Mouse (Mus musculus): ENCODE data around the gene Wfdc2. TPM values are rescaled to one million over a fixed set of nuclear protein-coding genes. Genes with fewer than 3 reads are reported as not detected.
"Not testable (repeated sequence)": the region's sequence is repeated elsewhere in the genome, so short reads cannot be mapped to it uniquely, and the experiment has no call there.

The Wfdc2 gene
- polyA plus RNA-seq, 1 experiment from 2014 or later: 34.5 TPM

- H3K4me2 ChIP-seq: no peak within 1 kb of the TSS
- no peak within 1 kb of the TSS for H3K4me3 ChIP-seq (replicated peaks)
- H3K36me3 ChIP-seq (replicated peaks): no peaks in the 10 kb centered on the region
- no peaks in the 10 kb centered on the region for H3K9me3 ChIP-seq
- H3K9ac ChIP-seq: no peak within 1 kb of the TSS
- no peak within 1 kb of the TSS for H3K27ac ChIP-seq
- no peaks in the 10 kb centered on the region for H3K4me1 ChIP-seq
- no peak for ATAC-seq (ENCODE audit: low FRiP score)
- 80% methylated on average over 4 of the region's 4 CpGs for WGBS
- H3K27me3 ChIP-seq: no peaks in the 10 kb centered on the region
These were observed 31.3 kb downstream of the Wfdc2 start, which contains the start of gene Eppin for GRCm38 (mm10) chr2:164593494-164593893. Gene Eppin, minus strand, starts transcription at chr2:164593594.

- H3K4me3 ChIP-seq (replicated peaks): no peak overlapping the region
- peaks cover 7% of the 10 kb centered on the region; the same call in 1 of the 2 replicates for H3K9me3 ChIP-seq
- ATAC-seq (ENCODE audit: low FRiP score): no peak
- H3K9ac ChIP-seq: no peak overlapping the region
- H3K27me3 ChIP-seq: no peaks in the 10 kb centered on the region
- no peaks in the 10 kb centered on the region for H3K36me3 ChIP-seq (replicated peaks)
- H3K4me1 ChIP-seq: no peaks in the 10 kb centered on the region
- H3K27ac ChIP-seq: no peak overlapping the region
- no peak overlapping the region for H3K4me2 ChIP-seq
- WGBS: 66% methylated on average over 3 of the region's 3 CpGs
These were observed 38.0 kb downstream of the Wfdc2 start for GRCm38 (mm10) chr2:164600179-164600578.

- Histone ChIP-seq H3K36me3 (replicated peaks) (no peaks in the 10 kb centered on the region), H3K4me2 (no peak overlapping the region), H3K9me3 (peaks cover 7% of the 10 kb centered on the region; the same call in 1 of the 2 replicates), H3K4me3 (replicated peaks) (no peak overlapping the region), H3K27me3 (no peaks in the 10 kb centered on the region), H3K9ac (no peak overlapping the region), H3K4me1 (no peaks in the 10 kb centered on the region), H3K27ac (no peak overlapping the region)
- no peak for ATAC-seq (ENCODE audit: low FRiP score)
- 92% methylated on average over 3 of the region's 3 CpGs for whole genome bisulfite sequencing
These were observed 41.3 kb downstream of the Wfdc2 start for GRCm38 (mm10) chr2:164603482-164603881.

GRCm38 (mm10) chr2:164604411-164604810, 42.2 kb downstream of the Wfdc2 start:
- H3K9me3 ChIP-seq: peaks cover 7% of the 10 kb centered on the region; the same call in 1 of the 2 replicates
- no peak overlapping the region for H3K4me2 ChIP-seq
- no peak overlapping the region for H3K9ac ChIP-seq
- no peak for ATAC-seq (ENCODE audit: low FRiP score)
- 91% methylated on average over 8 of the region's 8 CpGs for WGBS
- H3K27me3 ChIP-seq: no peaks in the 10 kb centered on the region
- no peaks in the 10 kb centered on the region for H3K36me3 ChIP-seq (replicated peaks)
- no peaks in the 10 kb centered on the region for H3K4me1 ChIP-seq
- H3K4me3 ChIP-seq (replicated peaks): no peak overlapping the region
- H3K27ac ChIP-seq: no peak overlapping the region

- no peaks in the 10 kb centered on the region for H3K36me3 ChIP-seq (replicated peaks)
- H3K9ac ChIP-seq: no peak overlapping the region
- no peaks in the 10 kb centered on the region for H3K27me3 ChIP-seq
- WGBS: 82% methylated on average over 6 of the region's 6 CpGs
- H3K4me2 ChIP-seq: no peak overlapping the region
- H3K4me3 ChIP-seq (replicated peaks): no peak overlapping the region
- H3K4me1 ChIP-seq: no peaks in the 10 kb centered on the region
- H3K27ac ChIP-seq: no peak overlapping the region
- ATAC-seq (ENCODE audit: low FRiP score): no peak
- no peaks in the 10 kb centered on the region for H3K9me3 ChIP-seq
These were observed 46.6 kb downstream of the Wfdc2 start for GRCm38 (mm10) chr2:164608781-164609180.

- H3K4me3 ChIP-seq (replicated peaks); ATAC-seq (ENCODE audit: low FRiP score); H3K9ac ChIP-seq; H3K27me3 ChIP-seq; H3K4me2 ChIP-seq; H3K27ac ChIP-seq; H3K9me3 ChIP-seq; H3K4me1 ChIP-seq; H3K36me3 ChIP-seq (replicated peaks): not testable (repeated sequence)
- 63% methylated on average over 8 of the region's 8 CpGs for WGBS
These were observed 51.3 kb downstream of the Wfdc2 start, which contains the start of the genes Wfdc6b and Wfdc8 for GRCm38 (mm10) chr2:164613471-164613870. Gene Wfdc6b, plus strand, starts transcription at chr2:164613522. Gene Wfdc8, minus strand, starts transcription at chr2:164613626.

- Histone ChIP-seq H3K4me2 (no peak overlapping the region), H3K27ac (no peak overlapping the region), H3K27me3 (no peaks in the 10 kb centered on the region), H3K9ac (no peak overlapping the region), H3K4me1 (no peaks in the 10 kb centered on the region), H3K4me3 (replicated peaks) (no peak overlapping the region), H3K9me3 (no peaks in the 10 kb centered on the region), H3K36me3 (replicated peaks) (no peaks in the 10 kb centered on the region)
- 92% methylated on average over 3 of the region's 3 CpGs for WGBS
- ATAC-seq (ENCODE audit: low FRiP score): no peak
These were observed 53.2 kb downstream of the Wfdc2 start for GRCm38 (mm10) chr2:164615386-164615785.

Other genes starting within 250 kb of the Wfdc2 start
- not detected in 2 replicates for gene Svs6, start 245.7 kb upstream of the Wfdc2 start, polyA plus RNA-seq (2016; fragmentation: Nextera tagmentation; extraction: Ambion mirVana)
- not detected in 2 replicates for gene Svs5, start 229.7 kb upstream of the Wfdc2 start, polyA plus RNA-seq (2016; fragmentation: Nextera tagmentation; extraction: Ambion mirVana)
- gene Slpi, start 173.3 kb upstream of the Wfdc2 start, polyA plus RNA-seq (2016; fragmentation: Nextera tagmentation; extraction: Ambion mirVana): 0.41 TPM in 1 of 2 replicates, not detected in the other
- 0.08 and 0.09 TPM in 2 replicates for gene Rbpjl, start 159.3 kb upstream of the Wfdc2 start, polyA plus RNA-seq (2016; fragmentation: Nextera tagmentation; extraction: Ambion mirVana)
- gene Matn4, start 157.3 kb upstream of the Wfdc2 start, polyA plus RNA-seq (2016; fragmentation: Nextera tagmentation; extraction: Ambion mirVana): 3.3 and 4.0 TPM in 2 replicates
- 12.1 and 12.6 TPM in 2 replicates for gene Sdc4, start 118.5 kb upstream of the Wfdc2 start, polyA plus RNA-seq (2016; fragmentation: Nextera tagmentation; extraction: Ambion mirVana)
- gene Sys1, start 105.4 kb upstream of the Wfdc2 start, polyA plus RNA-seq (2016; fragmentation: Nextera tagmentation; extraction: Ambion mirVana): 60.5 and 67.4 TPM in 2 replicates
- 4.7 and 6.2 TPM in 2 replicates for gene Gm20458, start 101.4 kb upstream of the Wfdc2 start, polyA plus RNA-seq (2016; fragmentation: Nextera tagmentation; extraction: Ambion mirVana)
- not detected in 2 replicates for gene Trp53tg5, start 88.7 kb upstream of the Wfdc2 start, polyA plus RNA-seq (2016; fragmentation: Nextera tagmentation; extraction: Ambion mirVana)
- 4.6 and 4.7 TPM in 2 replicates for gene Dbndd2, start 76.3 kb upstream of the Wfdc2 start, polyA plus RNA-seq (2016; fragmentation: Nextera tagmentation; extraction: Ambion mirVana)
- gene Pigt, start 64.9 kb upstream of the Wfdc2 start, polyA plus RNA-seq (2016; fragmentation: Nextera tagmentation; extraction: Ambion mirVana): 43.3 and 45.2 TPM in 2 replicates
- gene Spint3, start 11.0 kb downstream of the Wfdc2 start, polyA plus RNA-seq (2016; fragmentation: Nextera tagmentation; extraction: Ambion mirVana): not detected in 2 replicates
- not detected in 2 replicates for gene Wfdc6a, start 23.0 kb downstream of the Wfdc2 start, polyA plus RNA-seq (2016; fragmentation: Nextera tagmentation; extraction: Ambion mirVana)
- not detected in 2 replicates for gene Eppin, start 31.2 kb downstream of the Wfdc2 start, polyA plus RNA-seq (2016; fragmentation: Nextera tagmentation; extraction: Ambion mirVana)
- gene Wfdc6b, start 51.1 kb downstream of the Wfdc2 start, polyA plus RNA-seq (2016; fragmentation: Nextera tagmentation; extraction: Ambion mirVana): not detected in 2 replicates
- not detected in 2 replicates for gene Wfdc8, start 51.2 kb downstream of the Wfdc2 start, polyA plus RNA-seq (2016; fragmentation: Nextera tagmentation; extraction: Ambion mirVana)
- gene Wfdc16, start 76.4 kb downstream of the Wfdc2 start, polyA plus RNA-seq (2016; fragmentation: Nextera tagmentation; extraction: Ambion mirVana): not detected in 2 replicates
- gene Wfdc10, start 93.6 kb downstream of the Wfdc2 start, polyA plus RNA-seq (2016; fragmentation: Nextera tagmentation; extraction: Ambion mirVana): not detected in 2 replicates
- gene Wfdc9, start 94.2 kb downstream of the Wfdc2 start, polyA plus RNA-seq (2016; fragmentation: Nextera tagmentation; extraction: Ambion mirVana): not detected in 2 replicates
- gene Wfdc11, start 111.7 kb downstream of the Wfdc2 start, polyA plus RNA-seq (2016; fragmentation: Nextera tagmentation; extraction: Ambion mirVana): not detected in 2 replicates
- gene Wfdc13, start 122.7 kb downstream of the Wfdc2 start, polyA plus RNA-seq (2016; fragmentation: Nextera tagmentation; extraction: Ambion mirVana): not detected in 2 replicates
- gene Spint4, start 136.1 kb downstream of the Wfdc2 start, polyA plus RNA-seq (2016; fragmentation: Nextera tagmentation; extraction: Ambion mirVana): not detected in 2 replicates
- gene Spint5, start 152.9 kb downstream of the Wfdc2 start, polyA plus RNA-seq (2016; fragmentation: Nextera tagmentation; extraction: Ambion mirVana): not detected in 2 replicates
- 0.73 and 0.81 TPM in 2 replicates for gene Wfdc3, start 183.5 kb downstream of the Wfdc2 start, polyA plus RNA-seq (2016; fragmentation: Nextera tagmentation; extraction: Ambion mirVana)
- 83.6 and 88.3 TPM in 2 replicates for gene Dnttip1, start 183.6 kb downstream of the Wfdc2 start, polyA plus RNA-seq (2016; fragmentation: Nextera tagmentation; extraction: Ambion mirVana)
- 601 and 611 TPM in 2 replicates for gene Ube2c, start 207.5 kb downstream of the Wfdc2 start, polyA plus RNA-seq (2016; fragmentation: Nextera tagmentation; extraction: Ambion mirVana)
- 1.3 TPM in 1 of 2 replicates, not detected in the other for gene Tnnc2, start 217.6 kb downstream of the Wfdc2 start, polyA plus RNA-seq (2016; fragmentation: Nextera tagmentation; extraction: Ambion mirVana)
- gene Snx21, start 223.4 kb downstream of the Wfdc2 start, polyA plus RNA-seq (2016; fragmentation: Nextera tagmentation; extraction: Ambion mirVana): 11.5 and 13.0 TPM in 2 replicates
- gene Acot8, start 242.5 kb downstream of the Wfdc2 start, polyA plus RNA-seq (2016; fragmentation: Nextera tagmentation; extraction: Ambion mirVana): 13.2 and 13.7 TPM in 2 replicates
- 10.2 and 10.7 TPM in 2 replicates for gene Zswim3, start 242.7 kb downstream of the Wfdc2 start, polyA plus RNA-seq (2016; fragmentation: Nextera tagmentation; extraction: Ambion mirVana)